Mouse (Mus musculus) liver, embryonic 11.5 days (tissue): ENCODE measurements around the gene Usf3. TPM values are rescaled to one million over a fixed set of nuclear protein-coding genes. Genes with fewer than 3 reads are reported as not detected.

Experiments
- ATAC-seq: fragments of 200-750 bp; cut with Nextera tagmentation; replicated peaks from 2 replicates; pipeline ENCODE4 v1.8.0; 2017; ENCODE audit warnings: moderate number of reproducible peaks, mild to moderate bottlenecking, moderate TSS enrichment, moderate library complexity; ENCODE audit not compliant: low FRiP score
- DNase-seq: peaks from one replicate; pipeline ENCODE4 v3.0.0-alpha.2; 2017; ENCODE audit warnings: low spot score
- H3K27ac ChIP-seq: fragments of 300-500 bp; sonication (generic); 2 replicates; pipeline ENCODE4 v1.5.1; 2014; ENCODE audit warnings: mild to moderate bottlenecking, low read depth, low read length, control low read depth
- H3K27me3 ChIP-seq: fragments of 300-500 bp; sonication (generic); replicated peaks from 2 replicates; pipeline ENCODE4 v1.6.1; 2014; ENCODE audit warnings: low read length, mixed read lengths; ENCODE audit not compliant: control insufficient read depth, insufficient read depth
- H3K36me3 ChIP-seq: fragments of 300-500 bp; sonication (generic); 2 replicates; pipeline ENCODE4 v1.6.1; 2014; ENCODE audit warnings: mild to moderate bottlenecking, low read length, moderate library complexity, mixed read lengths; ENCODE audit not compliant: control insufficient read depth, insufficient read depth
- H3K4me1 ChIP-seq: fragments of 300-500 bp; sonication (generic); replicated peaks from 2 replicates; pipeline ENCODE4 v1.6.1; 2014; ENCODE audit warnings: low read length, mixed read lengths; ENCODE audit not compliant: control insufficient read depth, insufficient read depth
- H3K4me2 ChIP-seq: fragments of 300-500 bp; sonication (generic); 2 replicates; pipeline ENCODE4 v1.6.1; 2014; ENCODE audit warnings: mild to moderate bottlenecking, control low read depth, moderate library complexity
- H3K4me3 ChIP-seq: fragments of 300-500 bp; sonication (generic); 2 replicates; pipeline ENCODE4 v1.5.1; 2014; ENCODE audit warnings: low read depth, low read length, control low read depth
- H3K9ac ChIP-seq: fragments of 300-500 bp; sonication (generic); 2 replicates; pipeline ENCODE4 v1.6.1; 2014; ENCODE audit warnings: low read depth, low read length, control low read depth
- H3K9me3 ChIP-seq: fragments of 300-500 bp; sonication (generic); 2 replicates; pipeline ENCODE4 v1.6.1; 2016; ENCODE audit warnings: low read length, inconsistent platforms, mixed read lengths; ENCODE audit not compliant: control insufficient read depth
- WGBS: fragments of 180-500 bp; shearing (Covaris S2); extraction: QIAGEN DNeasy Blood & Tissue Kit; methylation state at CpG from one replicate; pipeline ENCODE4 v1.1.7; 2014; 5-methylcytosine and 5-hydroxymethylcytosine counted together
- polyA plus RNA-seq: library from polyadenylated mRNA; unstranded; fragments of >200 nt; fragmentation: Nextera tagmentation; extraction: Ambion mirVana; gene quantifications from 2 replicates; pipeline ENCODE4 v1.2.1, GENCODE M21; 2014

Gene Usf3
- polyA plus RNA-seq, 1 experiment from 2014 or later: 5.8 TPM

GRCm38 (mm10) chr16:44237836-44238235, 64.8 kb downstream of the Usf3 start:
- WGBS: 56% methylated on average over 3 of the region's 3 CpGs

GRCm38 (mm10) chr16:44238835-44239263, 65.8 kb downstream of the Usf3 start:
- no peak overlapping the region for H3K4me2 ChIP-seq
- H3K9me3 ChIP-seq: no peaks in the 10 kb centered on the region
- no peaks in the 10 kb centered on the region for H3K36me3 ChIP-seq
- no peak overlapping the region for H3K9ac ChIP-seq
- WGBS: 61% methylated on average over 10 of the region's 10 CpGs
- no peak for DNase-seq
- no peak overlapping the region for H3K4me3 ChIP-seq
- H3K27me3 ChIP-seq: no peaks in the 10 kb centered on the region
- no peak for ATAC-seq
- H3K27ac ChIP-seq: no peak overlapping the region
- H3K4me1 ChIP-seq: no peaks in the 10 kb centered on the region

More at GRCm38 (mm10) chr16:44237836-44238235, 64.8 kb downstream of the Usf3 start:
- no peak for ATAC-seq
- Histone ChIP-seq H3K4me3 (no peak overlapping the region), H3K9ac (no peak overlapping the region), H3K4me2 (no peak overlapping the region), H3K9me3 (no peaks in the 10 kb centered on the region), H3K27ac (no peak overlapping the region), H3K4me1 (no peaks in the 10 kb centered on the region), H3K36me3 (no peaks in the 10 kb centered on the region), H3K27me3 (no peaks in the 10 kb centered on the region)
- no peak for DNase-seq

GRCm38 (mm10) chr16:44240406-44240805, 67.4 kb downstream of the Usf3 start:
- no peak overlapping the region for H3K27ac ChIP-seq
- ATAC-seq (no peak), DNase-seq (no peak)
- no peak overlapping the region for H3K4me2 ChIP-seq
- H3K4me1 ChIP-seq: no peaks in the 10 kb centered on the region
- no peaks in the 10 kb centered on the region for H3K9me3 ChIP-seq
- no peaks in the 10 kb centered on the region for H3K27me3 ChIP-seq
- 65% methylated on average over 8 of the region's 8 CpGs for WGBS
- no peaks in the 10 kb centered on the region for H3K36me3 ChIP-seq
- H3K9ac ChIP-seq: no peak overlapping the region
- H3K4me3 ChIP-seq: no peak overlapping the region

GRCm38 (mm10) chr16:44242633-44243032, 69.6 kb downstream of the Usf3 start:
- DNase-seq: peak; percentile 60
- H3K4me1 ChIP-seq: no peaks in the 10 kb centered on the region
- H3K4me3 ChIP-seq: no peak overlapping the region
- no peak overlapping the region for H3K27ac ChIP-seq
- H3K9me3 ChIP-seq: no peaks in the 10 kb centered on the region
- no peak overlapping the region for H3K9ac ChIP-seq
- 3% methylated on average over 1 of the region's 1 CpGs for WGBS
- ATAC-seq: peak; percentile 68
- H3K4me2 ChIP-seq: no peak overlapping the region
- no peaks in the 10 kb centered on the region for H3K27me3 ChIP-seq
- H3K36me3 ChIP-seq: no peaks in the 10 kb centered on the region

- DNase-seq: no peak
- Histone ChIP-seq H3K36me3 (no peaks in the 10 kb centered on the region), H3K27me3 (no peaks in the 10 kb centered on the region), H3K27ac (no peak overlapping the region), H3K9ac (no peak overlapping the region), H3K4me1 (no peaks in the 10 kb centered on the region), H3K4me3 (no peak overlapping the region), H3K9me3 (no peaks in the 10 kb centered on the region), H3K4me2 (no peak overlapping the region)
- no peak for ATAC-seq
- WGBS: 60% methylated on average over 7 of the region's 7 CpGs
Observed at GRCm38 (mm10) chr16:44243323-44243722, 70.3 kb downstream of the Usf3 start.

GRCm38 (mm10) chr16:44249985-44250384, 76.9 kb downstream of the Usf3 start:
- DNase-seq (no peak), ATAC-seq (no peak)
- 81% methylated on average over 10 of the region's 10 CpGs for WGBS
- no peaks in the 10 kb centered on the region for H3K9me3 ChIP-seq
- no peak overlapping the region for H3K4me2 ChIP-seq
- H3K27ac ChIP-seq: no peak overlapping the region
- no peaks in the 10 kb centered on the region for H3K36me3 ChIP-seq
- H3K27me3 ChIP-seq: no peaks in the 10 kb centered on the region
- no peak overlapping the region for H3K9ac ChIP-seq
- no peaks in the 10 kb centered on the region for H3K4me1 ChIP-seq
- no peak overlapping the region for H3K4me3 ChIP-seq

- 89% methylated on average over 3 of the region's 3 CpGs for WGBS
Observed at GRCm38 (mm10) chr16:44252735-44253134, 79.7 kb downstream of the Usf3 start.

GRCm38 (mm10) chr16:44253797-44254634, 81.0 kb downstream of the Usf3 start:
- Histone ChIP-seq H3K36me3 (no peaks in the 10 kb centered on the region), H3K27ac (no peak overlapping the region), H3K4me1 (no peaks in the 10 kb centered on the region), H3K4me3 (no peak overlapping the region), H3K27me3 (no peaks in the 10 kb centered on the region; the same call in 1 of the 2 replicates), H3K9me3 (no peaks in the 10 kb centered on the region), H3K9ac (no peak overlapping the region), H3K4me2 (no peak overlapping the region)
- ATAC-seq (no peak), DNase-seq (no peak)
- WGBS: 70% methylated on average over 7 of the region's 7 CpGs

More at GRCm38 (mm10) chr16:44252735-44253134, 79.7 kb downstream of the Usf3 start:
- Histone ChIP-seq H3K36me3 (no peaks in the 10 kb centered on the region), H3K4me2 (no peak overlapping the region), H3K9me3 (no peaks in the 10 kb centered on the region), H3K4me1 (no peaks in the 10 kb centered on the region), H3K4me3 (no peak overlapping the region), H3K9ac (no peak overlapping the region), H3K27ac (no peak overlapping the region), H3K27me3 (no peaks in the 10 kb centered on the region; the same call in 1 of the 2 replicates)
- no peak for ATAC-seq
- no peak for DNase-seq

- Histone ChIP-seq H3K27me3 (no peaks in the 10 kb centered on the region; the same call in 1 of the 2 replicates), H3K36me3 (no peaks in the 10 kb centered on the region), H3K4me2 (no peak overlapping the region), H3K9me3 (no peaks in the 10 kb centered on the region), H3K27ac (no peak overlapping the region), H3K4me3 (no peak overlapping the region), H3K9ac (no peak overlapping the region), H3K4me1 (no peaks in the 10 kb centered on the region)
- 88% methylated on average over 7 of the region's 7 CpGs for WGBS
- ATAC-seq (no peak), DNase-seq (no peak)
Observed at GRCm38 (mm10) chr16:44254698-44255097, 81.7 kb downstream of the Usf3 start.
